Mouse (Mus musculus) spleen, adult 2 months (tissue): ENCODE data around the gene Taok3.

ENCODE experiments used
- CTCF ChIP-seq: fragments of 200-500 bp; IDR thresholded peaks from 2 replicates; pipeline ENCODE4 v1.5.1; 2011; ENCODE audit warnings: mild to moderate bottlenecking, inconsistent platforms; ENCODE audit not compliant: insufficient read depth, insufficient read length, insufficient replicate concordance; ENCODE audit errors: extremely low read depth
- POLR2A ChIP-seq: fragments of 200-500 bp; IDR thresholded peaks from 2 replicates; pipeline ENCODE4 v1.6.1; 2011; ENCODE audit warnings: low read depth, low read length, inconsistent platforms

- TF ChIP-seq POLR2A (no peak), CTCF (no peak)
These were observed 120.9 kb downstream of the Taok3 start for GRCm38 (mm10) chr5:117240761-117241322.
